Mouse (Mus musculus): Measurements from ENCODE around the gene Rdh19.
"Not testable (repeated sequence)": the region's sequence is repeated elsewhere in the genome, so short reads cannot be mapped to it uniquely, and the experiment has no call there.

Gene Rdh19

DNA sequence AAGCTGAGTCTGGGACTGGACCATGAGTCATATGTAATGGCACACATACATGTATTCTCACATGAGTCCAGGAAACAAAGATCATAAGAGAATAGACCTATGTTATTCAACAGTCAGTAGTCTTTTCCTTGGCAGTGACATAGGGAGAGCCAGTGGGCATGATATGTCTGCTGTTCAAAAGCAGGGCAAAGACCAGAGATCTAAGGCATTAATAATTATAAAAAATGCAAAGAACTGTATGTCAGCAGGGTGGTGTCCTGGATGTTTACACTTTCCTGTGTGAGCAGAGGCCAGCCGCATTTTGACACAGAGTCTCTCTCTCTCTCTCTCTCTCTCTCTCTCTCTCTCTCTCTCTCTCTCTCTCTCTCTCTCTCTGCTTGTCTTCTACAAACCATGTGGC, at the start of gene Rdh19:
Rdh19 (plus strand) TSS at position 301 of the 400 bp plus-strand sequence.
- no peak for DNase-seq (ENCODE audit: low spot score)

DNA sequence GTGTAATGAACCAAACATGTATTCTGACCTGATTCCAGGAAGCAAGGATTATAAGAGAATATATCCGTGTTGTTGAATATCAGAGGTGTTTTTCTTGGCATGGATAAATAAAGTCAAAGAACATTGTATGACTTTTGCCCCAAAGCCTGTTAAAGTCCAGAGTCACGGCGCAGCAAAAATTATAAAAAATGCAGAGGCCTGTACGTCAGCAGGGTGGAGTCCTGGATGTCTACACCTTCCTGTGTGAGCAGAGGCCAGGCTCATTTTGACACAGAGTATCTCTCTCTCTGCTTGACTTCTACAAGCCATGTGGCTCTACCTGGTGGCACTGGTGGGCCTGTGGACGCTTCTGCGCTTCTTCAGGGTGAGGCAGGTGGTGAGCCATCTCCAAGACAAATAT, 48.8 kb upstream of the Rdh19 start, which contains the start of gene Rdh16:
Rdh16 (plus strand) TSS at position 262 of the 400 bp plus-strand sequence.
- no peak for DNase-seq (ENCODE audit: low spot score)

DNA sequence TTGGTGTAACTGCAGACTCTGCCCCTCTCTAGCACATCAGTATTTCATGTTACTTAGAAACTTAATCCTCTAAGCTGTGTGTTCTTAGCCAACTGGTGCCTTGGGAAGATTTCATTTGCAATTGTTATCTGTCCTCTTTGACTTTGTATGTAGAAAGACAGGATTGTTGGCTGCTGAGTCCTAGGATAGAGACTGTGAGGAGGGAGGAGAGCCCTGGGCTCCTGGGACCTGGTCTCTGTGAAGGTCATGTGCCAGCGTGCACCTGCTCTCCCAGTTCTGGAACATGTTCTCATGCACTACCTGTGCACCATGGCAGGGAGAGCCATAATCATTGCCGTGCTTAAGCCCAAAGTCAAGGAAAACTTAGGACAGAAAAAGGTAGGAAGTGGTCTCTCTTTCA, 48.1 kb upstream of the Rdh19 start:
- no peak for DNase-seq (ENCODE audit: low spot score)

GRCm38 (mm10) chr10:127802236-127802635, 47.5 kb upstream of the Rdh19 start:
- no peak for DNase-seq (ENCODE audit: low spot score)

- DNase-seq (ENCODE audit: low spot score) = no peak
Measured at GRCm38 (mm10) chr10:127804416-127804815, 45.3 kb upstream of the Rdh19 start.

DNA sequence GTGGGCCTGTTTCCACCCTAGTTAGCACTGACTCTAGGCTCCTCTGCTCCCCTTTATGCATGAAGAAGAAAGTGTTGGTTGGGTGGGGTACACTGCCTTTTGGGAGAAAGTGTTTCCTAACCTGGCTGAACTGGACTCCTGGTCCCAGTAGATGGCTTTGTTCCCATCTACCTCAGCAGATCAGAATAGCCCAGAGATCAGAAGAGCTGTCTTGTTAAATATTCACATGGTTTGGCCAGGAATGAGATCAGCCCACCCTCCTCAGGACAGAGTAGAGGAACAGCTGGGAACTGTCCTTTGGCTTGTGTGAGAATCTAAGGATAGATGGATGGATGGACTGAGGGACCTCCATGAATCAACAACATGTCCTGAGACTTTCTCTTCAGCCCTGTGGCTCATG, 33.8 kb upstream of the Rdh19 start:
- DNase-seq (ENCODE audit: low spot score) = no peak

DNA sequence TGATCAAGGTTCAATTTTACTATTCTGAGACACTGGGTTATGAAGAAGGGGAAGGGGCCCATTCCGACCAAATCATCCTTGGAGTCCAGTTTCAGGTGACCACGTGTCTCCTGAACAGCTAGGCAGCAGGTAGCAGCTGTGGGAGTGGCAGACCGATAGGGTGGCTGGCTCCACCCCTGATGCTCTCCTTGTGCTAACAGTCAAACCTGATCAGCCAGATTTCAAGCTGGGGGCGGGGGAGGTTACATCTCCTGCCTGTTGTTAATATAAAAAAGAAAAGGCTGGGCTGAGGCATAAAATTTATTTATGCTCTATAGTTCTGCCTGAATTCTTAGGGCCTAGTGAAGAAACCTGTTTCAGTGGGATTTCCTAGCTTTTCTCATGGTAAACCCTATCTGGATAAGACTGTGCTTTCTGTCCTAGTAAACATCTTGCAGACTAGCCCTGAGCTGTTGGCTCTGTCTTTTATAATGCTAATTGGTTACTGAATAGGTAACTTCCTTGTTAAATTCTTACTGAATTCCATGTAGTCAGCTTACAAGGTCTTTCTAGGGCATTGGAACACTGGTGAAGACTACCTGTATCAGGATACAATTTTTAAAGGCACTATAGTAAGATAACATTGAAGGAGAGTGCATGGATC, 32.3 kb upstream of the Rdh19 start:
- DNase-seq (ENCODE audit: low spot score) = not testable (repeated sequence)

DNA sequence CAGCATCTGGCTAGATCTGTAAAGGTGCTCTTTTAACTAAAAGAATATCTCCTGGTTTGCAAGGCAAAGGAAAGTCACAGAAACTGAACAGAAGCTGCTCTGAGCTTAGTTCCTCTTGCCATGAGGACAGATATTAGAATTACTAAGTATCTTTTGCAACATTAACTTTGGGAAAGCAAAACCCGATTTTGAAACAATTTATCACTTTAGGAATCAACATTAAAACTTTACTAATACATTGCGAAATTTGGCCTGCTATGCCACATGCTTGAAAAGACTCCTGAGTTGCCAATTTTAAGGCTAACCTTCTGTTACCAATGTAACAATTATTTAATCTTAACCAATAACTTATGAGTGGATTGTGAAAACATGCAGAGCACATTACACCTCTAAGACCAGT, 27.9 kb upstream of the Rdh19 start:
- not testable (repeated sequence) for DNase-seq (ENCODE audit: low spot score)

- no peak for DNase-seq (ENCODE audit: low spot score)
Measured at GRCm38 (mm10) chr10:127825386-127825785, 24.3 kb upstream of the Rdh19 start.

- DNase-seq (ENCODE audit: low spot score) = no peak
Measured at GRCm38 (mm10) chr10:127829121-127829520, 20.6 kb upstream of the Rdh19 start.

GRCm38 (mm10) chr10:127834186-127834585, 15.5 kb upstream of the Rdh19 start:
- DNase-seq (ENCODE audit: low spot score) = not testable (repeated sequence)

DNA sequence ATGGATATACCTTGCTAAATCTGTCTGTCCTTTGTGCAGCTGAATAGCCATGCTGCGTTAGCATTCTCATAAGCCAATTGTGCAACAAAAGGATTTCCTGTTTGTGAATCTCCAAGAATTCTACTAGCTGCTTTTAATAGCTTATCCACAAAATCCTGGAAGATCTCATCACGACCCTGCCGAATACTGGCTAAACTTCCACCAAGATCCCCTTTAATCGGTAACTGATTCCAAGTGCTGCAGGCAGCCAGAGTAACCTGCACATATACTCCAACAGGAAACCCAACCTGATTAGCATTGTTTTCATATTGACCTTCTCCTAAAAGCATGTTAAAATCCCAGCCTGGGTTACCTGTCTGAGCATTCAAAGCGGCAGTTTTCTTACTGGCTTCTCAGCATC, 14.4 kb upstream of the Rdh19 start:
- DNase-seq (ENCODE audit: low spot score) = no peak

- DNase-seq (ENCODE audit: low spot score) = not testable (repeated sequence)
Measured at GRCm38 (mm10) chr10:127837793-127838192, 11.9 kb upstream of the Rdh19 start.

- no peak for DNase-seq (ENCODE audit: low spot score)
Measured at GRCm38 (mm10) chr10:127838539-127838938, 11.2 kb upstream of the Rdh19 start.

GRCm38 (mm10) chr10:127840776-127841175, 9.0 kb upstream of the Rdh19 start:
- no peak for DNase-seq (ENCODE audit: low spot score)

- not testable (repeated sequence) for DNase-seq (ENCODE audit: low spot score)
Measured at GRCm38 (mm10) chr10:127845945-127846344, 3.8 kb upstream of the Rdh19 start.

DNA sequence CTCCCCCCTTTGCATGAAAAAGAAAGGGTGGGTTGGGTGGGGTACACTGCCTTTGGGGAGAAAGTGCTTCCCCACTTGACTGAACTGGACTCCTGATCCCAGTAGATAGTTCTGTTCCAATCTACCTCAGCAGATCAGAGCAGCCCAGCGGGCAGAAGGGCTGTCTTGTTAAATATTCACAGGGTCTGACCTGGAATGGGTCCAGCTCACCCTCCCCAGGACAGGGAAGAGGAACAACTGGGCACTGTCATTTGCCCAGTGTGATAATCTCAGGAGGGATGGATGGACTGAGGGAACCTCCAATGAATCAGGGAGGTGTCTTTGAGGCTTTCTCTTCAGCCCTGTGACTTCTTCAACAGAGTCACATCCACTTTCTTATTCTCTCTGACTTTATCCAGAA, 1.6 kb upstream of the Rdh19 start:
- no peak for DNase-seq (ENCODE audit: low spot score)

GRCm38 (mm10) chr10:127856376-127856775, 6.6 kb downstream of the Rdh19 start:
- no peak for DNase-seq (ENCODE audit: low spot score)

DNA sequence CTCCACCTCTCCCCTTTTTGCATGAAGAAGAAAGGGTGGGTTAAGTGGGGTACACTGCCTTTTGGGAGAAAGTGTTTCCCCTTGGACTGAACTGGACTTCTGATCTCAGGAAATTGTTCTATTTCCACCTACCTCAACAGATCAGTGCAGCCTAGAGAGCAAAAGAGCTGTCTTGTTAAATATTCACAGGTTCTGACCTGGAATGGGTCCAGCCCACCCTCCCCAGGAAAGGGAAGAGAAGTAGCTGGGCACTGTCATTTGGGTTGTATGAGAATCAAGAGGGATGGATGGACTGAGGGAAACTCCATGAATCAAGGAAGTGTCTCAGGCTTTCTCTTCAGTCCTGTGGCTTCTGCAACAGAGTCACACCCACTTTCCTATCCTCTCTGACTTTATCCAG, 15.2 kb downstream of the Rdh19 start:
- DNase-seq (ENCODE audit: low spot score) = no peak

DNA sequence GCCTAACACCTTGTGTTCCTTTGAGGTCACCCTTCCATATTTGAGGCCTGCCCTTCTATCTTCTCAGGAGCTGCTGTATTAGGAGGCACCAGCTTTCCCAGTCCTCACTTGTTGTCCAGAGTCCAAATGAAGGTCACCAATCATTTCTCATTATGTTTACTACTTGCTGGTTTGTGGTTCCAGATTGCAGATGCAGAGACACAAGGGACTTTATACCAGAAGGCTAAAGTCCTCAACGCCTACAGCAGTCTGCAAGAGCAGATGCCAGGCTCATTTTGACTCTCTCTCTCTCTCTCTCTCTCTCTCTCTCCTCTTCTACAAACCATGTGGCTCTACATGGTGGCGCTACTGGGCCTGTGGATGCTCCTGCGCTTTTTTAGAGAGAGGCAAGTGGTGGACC, 16.5 kb downstream of the Rdh19 start, which contains the start of gene Rdh16f2:
Rdh16f2 (plus strand) TSS at position 243 of the 400 bp plus-strand sequence.
- DNase-seq (ENCODE audit: low spot score) = no peak

- DNase-seq (ENCODE audit: low spot score) = no peak
Measured at GRCm38 (mm10) chr10:127872484-127872883, 22.8 kb downstream of the Rdh19 start.

DNA sequence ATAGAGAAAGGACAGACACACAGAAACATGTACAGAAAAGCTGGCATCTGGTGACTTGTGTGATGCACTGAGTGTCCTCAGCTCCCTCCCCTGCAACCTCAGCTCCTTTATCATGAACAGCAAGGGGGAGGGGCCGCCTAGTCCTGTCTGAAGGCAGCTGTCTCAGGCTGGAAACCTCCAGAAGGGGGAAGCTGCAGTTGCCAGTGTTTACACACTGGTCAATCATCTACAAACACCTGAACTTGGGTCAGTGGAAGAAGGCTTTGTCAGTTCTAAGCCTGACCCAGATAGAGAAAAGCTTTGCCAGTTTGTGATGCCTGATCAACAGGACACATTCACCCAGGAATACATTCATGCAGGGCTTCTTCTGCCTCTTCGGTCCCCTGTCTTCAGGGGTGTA, 28.0 kb downstream of the Rdh19 start:
- DNase-seq (ENCODE audit: low spot score) = no peak

- no peak for DNase-seq (ENCODE audit: low spot score)
Measured at GRCm38 (mm10) chr10:127878262-127879057, 28.7 kb downstream of the Rdh19 start.

All from spleen, adult 12 weeks (tissue).